Mouse (Mus musculus): ENCODE measurements around the gene Nek5. TPM values are rescaled to one million over a fixed set of nuclear protein-coding genes. Genes with fewer than 3 reads are reported as not detected.

The Nek5 gene
- total RNA-seq, 2 experiments from 2014 or later = 0.22 to 0.48 TPM

- no peak for DNase-seq
- no peak for TF ChIP-seq CTCF (IDR thresholded peaks at IDR 0.05)
- Histone ChIP-seq H3K27ac (no peak overlapping the region), H3K4me3 (no peak overlapping the region)
- intact Hi-C loops (cut with DNase I) = no loop called here
Observed at GRCm38 (mm10) chr8:22037022-22037421, 87.8 kb downstream of the Nek5 start.

- intact Hi-C loops (cut with DNase I) = no loop called here
- no peak overlapping the region for H3K4me3 ChIP-seq
- no peak overlapping the region for H3K27ac ChIP-seq
- no peak for DNase-seq
- no peak for TF ChIP-seq CTCF (IDR thresholded peaks at IDR 0.05)
Observed at GRCm38 (mm10) chr8:22036137-22036536, 88.7 kb downstream of the Nek5 start.

- Histone ChIP-seq H3K4me3 (no peak overlapping the region), H3K27ac (no peak overlapping the region)
- intact Hi-C loops (cut with DNase I) = no loop called here
- TF ChIP-seq CTCF (IDR thresholded peaks at IDR 0.05) = no peak
- no peak for DNase-seq
Observed at GRCm38 (mm10) chr8:22030990-22031389, 93.9 kb downstream of the Nek5 start.

- H3K27ac ChIP-seq = no peak overlapping the region
- no peak for DNase-seq
- intact Hi-C loops (cut with DNase I) = no loop called here
- TF ChIP-seq CTCF (IDR thresholded peaks at IDR 0.05) = peak; percentile 13; the same call in 1 of the 2 replicates
- no peak overlapping the region for H3K4me3 ChIP-seq
Observed at GRCm38 (mm10) chr8:22028973-22029372, 95.9 kb downstream of the Nek5 start.

- DNase-seq = no peak
- no peak overlapping the region for H3K27ac ChIP-seq
- H3K4me3 ChIP-seq = no peak overlapping the region
- TF ChIP-seq CTCF (IDR thresholded peaks at IDR 0.05) = no peak
- intact Hi-C loops (cut with DNase I) = no loop called here
Observed at GRCm38 (mm10) chr8:22025241-22025640, 99.6 kb downstream of the Nek5 start.

Other genes with a start within 250 kb of the Nek5 start
- not detected for gene Defb9, start 239.6 kb downstream of the Nek5 start, total RNA-seq (2021)
- not detected for gene Defb11, start 218.6 kb downstream of the Nek5 start, total RNA-seq (2021)
- gene Defb15, start 192.3 kb downstream of the Nek5 start, total RNA-seq (2021) = not detected
- not detected for gene Defb35, start 186.7 kb downstream of the Nek5 start, total RNA-seq (2021)
- not detected for gene Defb13, start 178.3 kb downstream of the Nek5 start, total RNA-seq (2021)
- gene Fam90a1a, start 166.3 kb downstream of the Nek5 start, total RNA-seq (2021) = not detected
- not detected for gene Ccdc70, start 155.3 kb downstream of the Nek5 start, total RNA-seq (2021)
- gene Atp7b, start 64.7 kb downstream of the Nek5 start, total RNA-seq (2021) = under 1 TPM in 1 of 2 experiments, not detected in 1; 0.06 TPM
- 1 to 10 TPM; 6.1 to 7.6 TPM for gene Alg11, start 64.3 kb downstream of the Nek5 start, total RNA-seq (2021)
- gene Nek3, start 41.4 kb upstream of the Nek5 start, total RNA-seq (2021) = 1 to 10 TPM; 2.8 to 3.4 TPM
- gene Ckap2, start 60.8 kb upstream of the Nek5 start, total RNA-seq (2021) = not detected
- 10 to 100 TPM; 31.6 to 31.8 TPM for gene Vps36, start 67.8 kb upstream of the Nek5 start, total RNA-seq (2021)
- 1 to 10 TPM; 1.6 to 1.9 TPM for gene Thsd1, start 102.3 kb upstream of the Nek5 start, total RNA-seq (2021)
- not detected for gene Tpte, start 158.4 kb upstream of the Nek5 start, total RNA-seq (2021)